Mouse (Mus musculus): ENCODE measurements at regions not wholly inside any gene's neighbourhood (a gene's known extent, or its start where the extent isn't known, plus 50 kb on each side); places are given as distances from the start of the nearest gene placed in this dataset.
A peak's percentile ranks its signal among the peaks of the same experiment; 100 is the strongest.
"Not testable (repeated sequence)": the region's sequence is repeated elsewhere in the genome, so short reads cannot be mapped to it uniquely, and the experiment has no call there.

- WGBS: 75% methylated on average over 5 of the region's 5 CpGs
- Histone ChIP-seq H3K4me3 (no peak overlapping the region), H3K9ac (no peak overlapping the region), H3K36me3 (no peaks in the 10 kb centered on the region), H3K4me2 (replicated peaks) (no peak overlapping the region), H3K27ac (no peak overlapping the region), H3K9me3 (replicated peaks) (no peaks in the 10 kb centered on the region), H3K4me1 (no peaks in the 10 kb centered on the region), H3K27me3 (no peaks in the 10 kb centered on the region)
- no peak for ATAC-seq (ENCODE audit: low FRiP score)
Observed at GRCm38 (mm10) chr11:27105920-27106319, 512.1 kb upstream of the Vrk2 start.

GRCm38 (mm10) chr11:27102906-27103305 lies 509.1 kb upstream of the Vrk2 start:
- Histone ChIP-seq H3K9me3 (replicated peaks) (no peaks in the 10 kb centered on the region), H3K4me1 (no peaks in the 10 kb centered on the region), H3K4me2 (replicated peaks) (no peak overlapping the region), H3K36me3 (no peaks in the 10 kb centered on the region), H3K27me3 (no peaks in the 10 kb centered on the region), H3K4me3 (no peak overlapping the region), H3K27ac (no peak overlapping the region), H3K9ac (no peak overlapping the region)
- no peak for ATAC-seq (ENCODE audit: low FRiP score)

- WGBS: 94% methylated on average over 2 of the region's 2 CpGs
- Histone ChIP-seq H3K36me3 (no peaks in the 10 kb centered on the region), H3K9me3 (replicated peaks) (no peaks in the 10 kb centered on the region), H3K27ac (no peak overlapping the region), H3K27me3 (no peaks in the 10 kb centered on the region), H3K4me2 (replicated peaks) (no peak overlapping the region), H3K9ac (no peak overlapping the region), H3K4me3 (no peak overlapping the region), H3K4me1 (no peaks in the 10 kb centered on the region)
- ATAC-seq (ENCODE audit: low FRiP score): no peak
Observed at GRCm38 (mm10) chr11:27102045-27102444, 508.2 kb upstream of the Vrk2 start.

- Histone ChIP-seq H3K36me3 (no peaks in the 10 kb centered on the region), H3K27me3 (no peaks in the 10 kb centered on the region), H3K9me3 (replicated peaks) (no peaks in the 10 kb centered on the region), H3K9ac (no peak overlapping the region), H3K27ac (no peak overlapping the region), H3K4me2 (replicated peaks) (no peak overlapping the region), H3K4me3 (no peak overlapping the region), H3K4me1 (no peaks in the 10 kb centered on the region)
- ATAC-seq (ENCODE audit: low FRiP score): no peak
Observed at GRCm38 (mm10) chr11:27096615-27097014, 502.8 kb upstream of the Vrk2 start.

- H3K27me3 ChIP-seq; H3K4me2 ChIP-seq (replicated peaks); H3K4me3 ChIP-seq; H3K9me3 ChIP-seq (replicated peaks); ATAC-seq (ENCODE audit: low FRiP score); H3K9ac ChIP-seq; H3K27ac ChIP-seq; H3K4me1 ChIP-seq; H3K36me3 ChIP-seq: not testable (repeated sequence)
Observed at GRCm38 (mm10) chr11:27095460-27095859, 501.7 kb upstream of the Vrk2 start.

- no peak overlapping the region for H3K9ac ChIP-seq
- H3K9me3 ChIP-seq (replicated peaks): no peaks in the 10 kb centered on the region
- H3K4me2 ChIP-seq (replicated peaks): no peak overlapping the region
- no peaks in the 10 kb centered on the region for H3K36me3 ChIP-seq
- ATAC-seq (ENCODE audit: low FRiP score): no peak
- 88% methylated on average over 1 of the region's 1 CpGs for WGBS
- H3K4me1 ChIP-seq: no peaks in the 10 kb centered on the region
- H3K27ac ChIP-seq: no peak overlapping the region
- no peak overlapping the region for H3K4me3 ChIP-seq
- H3K27me3 ChIP-seq: no peaks in the 10 kb centered on the region
Observed at GRCm38 (mm10) chr11:27086516-27086915, 492.7 kb upstream of the Vrk2 start.

- H3K27ac ChIP-seq: no peak overlapping the region
- no peaks in the 10 kb centered on the region for H3K27me3 ChIP-seq
- no peak overlapping the region for H3K9ac ChIP-seq
- H3K9me3 ChIP-seq (replicated peaks): no peaks in the 10 kb centered on the region
- ATAC-seq (ENCODE audit: low FRiP score): no peak
- H3K4me1 ChIP-seq: no peaks in the 10 kb centered on the region
- no peaks in the 10 kb centered on the region for H3K36me3 ChIP-seq
- no peak overlapping the region for H3K4me3 ChIP-seq
- no peak overlapping the region for H3K4me2 ChIP-seq (replicated peaks)
Observed at GRCm38 (mm10) chr11:27081188-27081587, 487.4 kb upstream of the Vrk2 start.

GRCm38 (mm10) chr11:27070381-27070780 lies 476.6 kb upstream of the Vrk2 start:
- no peak overlapping the region for H3K4me3 ChIP-seq
- H3K4me2 ChIP-seq (replicated peaks): no peak overlapping the region
- no peaks in the 10 kb centered on the region for H3K36me3 ChIP-seq
- no peak overlapping the region for H3K27ac ChIP-seq
- ATAC-seq (ENCODE audit: low FRiP score): no peak
- no peaks in the 10 kb centered on the region for H3K27me3 ChIP-seq
- no peaks in the 10 kb centered on the region for H3K9me3 ChIP-seq (replicated peaks)
- no peaks in the 10 kb centered on the region for H3K4me1 ChIP-seq
- no peak overlapping the region for H3K9ac ChIP-seq

GRCm38 (mm10) chr11:27027243-27027852 lies 433.5 kb upstream of the Vrk2 start:
- no peak for ATAC-seq (ENCODE audit: low FRiP score)
- Histone ChIP-seq H3K9me3 (replicated peaks) (no peaks in the 10 kb centered on the region), H3K4me3 (no peak overlapping the region), H3K27me3 (no peaks in the 10 kb centered on the region), H3K36me3 (no peaks in the 10 kb centered on the region), H3K4me2 (replicated peaks) (no peak overlapping the region), H3K27ac (no peak overlapping the region), H3K9ac (no peak overlapping the region), H3K4me1 (no peaks in the 10 kb centered on the region)
- WGBS: 90% methylated on average over 1 of the region's 1 CpGs

- H3K4me2 ChIP-seq (replicated peaks): no peak overlapping the region
- WGBS: 85% methylated on average over 2 of the region's 2 CpGs
- no peaks in the 10 kb centered on the region for H3K9me3 ChIP-seq (replicated peaks)
- ATAC-seq (ENCODE audit: low FRiP score): no peak
- H3K9ac ChIP-seq: no peak overlapping the region
- H3K4me3 ChIP-seq: no peak overlapping the region
- H3K36me3 ChIP-seq: no peaks in the 10 kb centered on the region
- H3K27ac ChIP-seq: no peak overlapping the region
- no peaks in the 10 kb centered on the region for H3K4me1 ChIP-seq
- no peaks in the 10 kb centered on the region for H3K27me3 ChIP-seq
Observed at GRCm38 (mm10) chr11:27025500-27025899, 431.7 kb upstream of the Vrk2 start.

GRCm38 (mm10) chr11:26996292-26997099 lies 402.7 kb upstream of the Vrk2 start:
- Histone ChIP-seq H3K4me1 (no peaks in the 10 kb centered on the region), H3K4me2 (replicated peaks) (no peak overlapping the region), H3K9me3 (replicated peaks) (no peaks in the 10 kb centered on the region), H3K27ac (no peak overlapping the region), H3K36me3 (no peaks in the 10 kb centered on the region), H3K9ac (no peak overlapping the region), H3K4me3 (no peak overlapping the region), H3K27me3 (no peaks in the 10 kb centered on the region)
- WGBS: 24% methylated on average over 3 of the region's 3 CpGs
- ATAC-seq (ENCODE audit: low FRiP score): no peak

GRCm38 (mm10) chr11:26981216-26981615 lies 387.4 kb upstream of the Vrk2 start:
- 38% methylated on average over 7 of the region's 7 CpGs for WGBS
- Histone ChIP-seq H3K27ac (no peak overlapping the region; the same call in 1 of the 2 replicates), H3K4me2 (replicated peaks) (no peak overlapping the region), H3K4me3 (no peak overlapping the region), H3K36me3 (no peaks in the 10 kb centered on the region), H3K27me3 (no peaks in the 10 kb centered on the region), H3K9ac (no peak overlapping the region), H3K9me3 (replicated peaks) (no peaks in the 10 kb centered on the region), H3K4me1 (no peaks in the 10 kb centered on the region)
- ATAC-seq (ENCODE audit: low FRiP score): peak; percentile 83

- H3K9ac ChIP-seq: no peak overlapping the region
- H3K9me3 ChIP-seq (replicated peaks): no peaks in the 10 kb centered on the region
- 69% methylated on average over 8 of the region's 8 CpGs for WGBS
- no peak for ATAC-seq (ENCODE audit: low FRiP score)
- H3K4me3 ChIP-seq: no peak overlapping the region
- no peaks in the 10 kb centered on the region for H3K4me1 ChIP-seq
- H3K27me3 ChIP-seq: no peaks in the 10 kb centered on the region
- no peaks in the 10 kb centered on the region for H3K36me3 ChIP-seq
- no peak overlapping the region for H3K4me2 ChIP-seq (replicated peaks)
- H3K27ac ChIP-seq: no peak overlapping the region
Observed at GRCm38 (mm10) chr11:26972533-26973081, 378.8 kb upstream of the Vrk2 start.
